Mouse (Mus musculus): ENCODE measurements at regions not wholly inside any gene's neighbourhood (a gene's known extent, or its start where the extent isn't known, plus 50 kb on each side); places are given as distances from the start of the nearest gene placed in this dataset.

DNA sequence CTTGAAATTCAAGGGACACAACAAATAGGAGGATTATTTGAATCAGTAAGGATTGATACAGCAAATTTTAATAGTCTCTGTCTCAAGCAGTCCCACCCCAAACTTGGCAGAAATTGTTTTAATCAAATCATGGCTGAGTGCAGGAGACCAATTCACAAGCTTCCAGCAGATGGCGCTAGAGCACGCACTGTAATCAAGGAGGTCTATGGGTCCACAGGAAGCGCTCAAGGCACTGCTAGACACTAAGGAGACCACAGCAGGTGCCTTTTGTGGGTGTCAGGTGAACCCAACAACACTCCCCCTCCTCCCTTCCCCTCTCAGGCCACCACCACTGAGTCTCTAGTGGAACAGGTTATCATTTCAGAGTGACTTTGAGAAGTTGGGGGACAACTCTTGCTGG lies 115.4 kb downstream of the Sec23ip start:
- Histone ChIP-seq H3K27ac (no peak overlapping the region), H3K4me1 (replicated peaks; ENCODE audit: insufficient read depth, low read length) (no peaks in the 10 kb centered on the region), H3K4me3 (replicated peaks; ENCODE audit: low read depth, low read length) (no peak overlapping the region), H3K4me2 (ENCODE audit: low read length) (no peak overlapping the region), H3K27me3 (ENCODE audit: insufficient read depth, low read length) (no peaks in the 10 kb centered on the region), H3K36me3 (ENCODE audit: insufficient read depth, low read length) (no peaks in the 10 kb centered on the region), H3K9me3 (replicated peaks; ENCODE audit: low read length) (no peaks in the 10 kb centered on the region), H3K9ac (ENCODE audit: low read depth, low read length) (no peak overlapping the region)
- peak; percentile 92 for TF ChIP-seq CTCF (IDR thresholded peaks at IDR 0.05; ENCODE audit: low read depth)
- WGBS: 10% methylated on average over 3 of the region's 3 CpGs
- no peak for ATAC-seq (replicated peaks; ENCODE audit: low FRiP score, low read depth)
- peak; percentile 82 for DNase-seq (ENCODE audit: low spot score)

- no peak for TF ChIP-seq CTCF (IDR thresholded peaks at IDR 0.05; ENCODE audit: low read depth)
- H3K27ac ChIP-seq: no peak overlapping the region
- ATAC-seq (replicated peaks; ENCODE audit: low FRiP score, low read depth): no peak
- H3K4me2 ChIP-seq (ENCODE audit: low read length): no peak overlapping the region
- no peaks in the 10 kb centered on the region for H3K9me3 ChIP-seq (replicated peaks; ENCODE audit: low read length)
- no peaks in the 10 kb centered on the region for H3K4me1 ChIP-seq (replicated peaks; ENCODE audit: insufficient read depth, low read length)
- 68% methylated on average over 4 of the region's 4 CpGs for WGBS
- no peak overlapping the region for H3K9ac ChIP-seq (ENCODE audit: low read depth, low read length)
- no peaks in the 10 kb centered on the region for H3K27me3 ChIP-seq (ENCODE audit: insufficient read depth, low read length)
- H3K4me3 ChIP-seq (replicated peaks; ENCODE audit: low read depth, low read length): no peak overlapping the region
- no peaks in the 10 kb centered on the region for H3K36me3 ChIP-seq (ENCODE audit: insufficient read depth, low read length)
- peak; percentile 8 for DNase-seq (ENCODE audit: low spot score)
These were observed 116.0 kb downstream of the Sec23ip start for GRCm38 (mm10) chr7:128860709-128861108.

DNA sequence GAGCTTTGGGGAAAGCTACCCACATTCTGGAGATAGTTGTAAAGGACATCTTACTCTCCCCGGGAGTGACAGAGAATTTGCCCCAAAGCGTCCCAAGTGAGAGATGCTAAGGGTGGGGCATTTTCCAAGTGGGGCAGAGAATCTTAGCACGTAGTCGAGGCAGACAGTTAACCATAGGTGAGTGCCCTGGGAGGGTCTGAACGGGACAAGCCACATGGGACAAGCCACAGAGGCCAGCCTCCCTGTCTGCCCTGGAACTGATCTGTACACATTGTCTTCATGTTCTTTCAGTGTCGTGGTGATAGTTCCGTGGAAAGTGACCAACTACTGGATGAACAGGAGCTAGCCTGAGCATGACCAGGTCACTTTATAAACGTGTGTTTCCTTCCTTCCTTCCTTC lies 116.6 kb downstream of the Sec23ip start:
- Histone ChIP-seq H3K4me3 (replicated peaks; ENCODE audit: low read depth, low read length) (no peak overlapping the region), H3K9ac (ENCODE audit: low read depth, low read length) (no peak overlapping the region), H3K27me3 (ENCODE audit: insufficient read depth, low read length) (no peaks in the 10 kb centered on the region), H3K9me3 (replicated peaks; ENCODE audit: low read length) (no peaks in the 10 kb centered on the region), H3K4me2 (ENCODE audit: low read length) (no peak overlapping the region), H3K4me1 (replicated peaks; ENCODE audit: insufficient read depth, low read length) (no peaks in the 10 kb centered on the region), H3K36me3 (ENCODE audit: insufficient read depth, low read length) (no peaks in the 10 kb centered on the region), H3K27ac (no peak overlapping the region)
- no peak for TF ChIP-seq CTCF (IDR thresholded peaks at IDR 0.05; ENCODE audit: low read depth)
- 93% methylated on average over 8 of the region's 8 CpGs for whole genome bisulfite sequencing
- DNase-seq (ENCODE audit: low spot score) (no peak), ATAC-seq (replicated peaks; ENCODE audit: low FRiP score, low read depth) (no peak)

- DNase-seq (ENCODE audit: low spot score) (no peak), ATAC-seq (replicated peaks; ENCODE audit: low FRiP score, low read depth) (no peak)
- TF ChIP-seq CTCF (IDR thresholded peaks at IDR 0.05; ENCODE audit: low read depth): no peak
- Histone ChIP-seq H3K27me3 (ENCODE audit: insufficient read depth, low read length) (no peaks in the 10 kb centered on the region), H3K4me3 (replicated peaks; ENCODE audit: low read depth, low read length) (no peak overlapping the region), H3K9me3 (replicated peaks; ENCODE audit: low read length) (no peaks in the 10 kb centered on the region), H3K4me1 (replicated peaks; ENCODE audit: insufficient read depth, low read length) (no peaks in the 10 kb centered on the region), H3K9ac (ENCODE audit: low read depth, low read length) (no peak overlapping the region), H3K27ac (no peak overlapping the region), H3K4me2 (ENCODE audit: low read length) (no peak overlapping the region), H3K36me3 (ENCODE audit: insufficient read depth, low read length) (no peaks in the 10 kb centered on the region)
- 86% methylated on average over 2 of the region's 2 CpGs for WGBS
These were observed 124.1 kb downstream of the Sec23ip start for GRCm38 (mm10) chr7:128868799-128869198.

GRCm38 (mm10) chr7:128884015-128884414 lies 139.3 kb downstream of the Sec23ip start:
- no peak for ATAC-seq (replicated peaks; ENCODE audit: low FRiP score, low read depth)
- TF ChIP-seq CTCF (IDR thresholded peaks at IDR 0.05; ENCODE audit: low read depth): peak; percentile 42; the same call in 1 of the 2 replicates
- Histone ChIP-seq H3K27ac (no peak overlapping the region), H3K27me3 (ENCODE audit: insufficient read depth, low read length) (no peaks in the 10 kb centered on the region), H3K9me3 (replicated peaks; ENCODE audit: low read length) (no peaks in the 10 kb centered on the region), H3K4me2 (ENCODE audit: low read length) (no peak overlapping the region), H3K36me3 (ENCODE audit: insufficient read depth, low read length) (no peaks in the 10 kb centered on the region), H3K9ac (ENCODE audit: low read depth, low read length) (no peak overlapping the region), H3K4me1 (replicated peaks; ENCODE audit: insufficient read depth, low read length) (no peaks in the 10 kb centered on the region), H3K4me3 (replicated peaks; ENCODE audit: low read depth, low read length) (no peak overlapping the region)
- DNase-seq (ENCODE audit: low spot score): peak; percentile 5
- WGBS: 71% methylated on average over 3 of the region's 3 CpGs

GRCm38 (mm10) chr7:128885551-128885950 lies 140.8 kb downstream of the Sec23ip start:
- H3K9me3 ChIP-seq (replicated peaks; ENCODE audit: low read length): no peaks in the 10 kb centered on the region
- 71% methylated on average over 4 of the region's 4 CpGs for WGBS
- no peaks in the 10 kb centered on the region for H3K36me3 ChIP-seq (ENCODE audit: insufficient read depth, low read length)
- H3K9ac ChIP-seq (ENCODE audit: low read depth, low read length): no peak overlapping the region
- H3K27ac ChIP-seq: no peak overlapping the region
- no peaks in the 10 kb centered on the region for H3K27me3 ChIP-seq (ENCODE audit: insufficient read depth, low read length)
- no peak for DNase-seq (ENCODE audit: low spot score)
- ATAC-seq (replicated peaks; ENCODE audit: low FRiP score, low read depth): no peak
- H3K4me3 ChIP-seq (replicated peaks; ENCODE audit: low read depth, low read length): no peak overlapping the region
- no peak for TF ChIP-seq CTCF (IDR thresholded peaks at IDR 0.05; ENCODE audit: low read depth)
- no peaks in the 10 kb centered on the region for H3K4me1 ChIP-seq (replicated peaks; ENCODE audit: insufficient read depth, low read length)
- H3K4me2 ChIP-seq (ENCODE audit: low read length): no peak overlapping the region

DNA sequence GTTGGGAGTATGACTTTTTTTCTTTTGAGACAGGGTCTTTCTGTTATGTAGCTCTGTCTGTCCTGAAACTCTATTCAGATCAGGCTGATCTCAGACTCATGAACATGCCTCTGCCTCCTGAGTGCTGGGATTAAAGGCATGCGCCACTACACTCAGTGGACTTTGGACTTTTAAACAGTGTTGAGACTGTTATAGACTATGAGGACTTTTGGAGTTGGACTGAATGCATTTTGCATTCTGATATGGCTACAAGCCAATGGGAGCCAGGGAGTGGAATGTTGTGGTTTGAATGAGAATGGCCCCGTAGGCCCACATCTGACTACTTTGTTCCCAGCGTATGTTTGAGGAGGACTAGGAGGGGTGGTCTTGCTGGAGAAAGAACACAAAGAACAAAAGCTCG lies 165.4 kb downstream of the Sec23ip start:
- Histone ChIP-seq H3K27ac (no peak overlapping the region), H3K4me2 (ENCODE audit: low read length) (no peak overlapping the region), H3K36me3 (ENCODE audit: insufficient read depth, low read length) (no peaks in the 10 kb centered on the region), H3K9ac (ENCODE audit: low read depth, low read length) (no peak overlapping the region), H3K27me3 (ENCODE audit: insufficient read depth, low read length) (no peaks in the 10 kb centered on the region), H3K4me1 (replicated peaks; ENCODE audit: insufficient read depth, low read length) (no peaks in the 10 kb centered on the region), H3K9me3 (replicated peaks; ENCODE audit: low read length) (no peaks in the 10 kb centered on the region), H3K4me3 (replicated peaks; ENCODE audit: low read depth, low read length) (no peak overlapping the region)
- WGBS: 89% methylated on average over 4 of the region's 4 CpGs
- TF ChIP-seq CTCF (IDR thresholded peaks at IDR 0.05; ENCODE audit: low read depth): no peak
- ATAC-seq (replicated peaks; ENCODE audit: low FRiP score, low read depth) (no peak), DNase-seq (ENCODE audit: low spot score) (no peak)
